Mouse (Mus musculus): ENCODE results near the gene 3110009E18Rik.

Gene 3110009E18Rik

GRCm38 (mm10) chr1:120105556-120105959 lies 15.4 kb upstream of the 3110009E18Rik start:
- peak in 1 of 2 experiments; percentile 22 for DNase-seq

GRCm38 (mm10) chr1:120109741-120110432 lies 11.1 kb upstream of the 3110009E18Rik start:
- no peak for DNase-seq

- no peak for DNase-seq
Measured at GRCm38 (mm10) chr1:120111766-120112165, 9.2 kb upstream of the 3110009E18Rik start.

GRCm38 (mm10) chr1:120112251-120113187 lies 8.5 kb upstream of the 3110009E18Rik start:
- no peak for DNase-seq

GRCm38 (mm10) chr1:120115671-120116081 lies 5.3 kb upstream of the 3110009E18Rik start:
- no peak for DNase-seq

- no peak for DNase-seq
Measured at GRCm38 (mm10) chr1:120116106-120116505, 4.9 kb upstream of the 3110009E18Rik start.

- no peak for DNase-seq
Measured at GRCm38 (mm10) chr1:120118854-120119253, 2.1 kb upstream of the 3110009E18Rik start.

GRCm38 (mm10) chr1:120119389-120119788 lies 1.6 kb upstream of the 3110009E18Rik start:
- no peak for DNase-seq

GRCm38 (mm10) chr1:120120141-120120968 lies 632 bp upstream of the 3110009E18Rik start:
- no peak for DNase-seq

- peak in 1 of 2 experiments; percentile 26 for DNase-seq
Measured at GRCm38 (mm10) chr1:120121930-120122530, 1.0 kb downstream of the 3110009E18Rik start.

- DNase-seq = no peak
Measured at GRCm38 (mm10) chr1:120122634-120123383, 1.8 kb downstream of the 3110009E18Rik start.

GRCm38 (mm10) chr1:120124839-120125238 lies 3.9 kb downstream of the 3110009E18Rik start:
- DNase-seq = no peak

GRCm38 (mm10) chr1:120125471-120125870 lies 4.5 kb downstream of the 3110009E18Rik start:
- no peak for DNase-seq

- no peak for DNase-seq
Measured at GRCm38 (mm10) chr1:120126318-120126717, 5.3 kb downstream of the 3110009E18Rik start.

- no peak for DNase-seq
Measured at GRCm38 (mm10) chr1:120132376-120132775, 11.4 kb downstream of the 3110009E18Rik start.

GRCm38 (mm10) chr1:120135934-120136786 lies 15.2 kb downstream of the 3110009E18Rik start:
- DNase-seq = no peak

GRCm38 (mm10) chr1:120138923-120139540 lies 18.0 kb downstream of the 3110009E18Rik start:
- no peak for DNase-seq

- DNase-seq = no peak
Measured at GRCm38 (mm10) chr1:120140144-120140693, 19.2 kb downstream of the 3110009E18Rik start.

GRCm38 (mm10) chr1:120142551-120142950 lies 21.6 kb downstream of the 3110009E18Rik start:
- DNase-seq = no peak
